Mouse (Mus musculus): ENCODE measurements around the gene Tmem37. TPM values are rescaled to one million over a fixed set of nuclear protein-coding genes. Genes with fewer than 3 reads are reported as not detected.

The Tmem37 gene
- total and polyA plus RNA-seq, 3 experiments, result 5.6 to 9.0 (median 7.5) TPM

DNA sequence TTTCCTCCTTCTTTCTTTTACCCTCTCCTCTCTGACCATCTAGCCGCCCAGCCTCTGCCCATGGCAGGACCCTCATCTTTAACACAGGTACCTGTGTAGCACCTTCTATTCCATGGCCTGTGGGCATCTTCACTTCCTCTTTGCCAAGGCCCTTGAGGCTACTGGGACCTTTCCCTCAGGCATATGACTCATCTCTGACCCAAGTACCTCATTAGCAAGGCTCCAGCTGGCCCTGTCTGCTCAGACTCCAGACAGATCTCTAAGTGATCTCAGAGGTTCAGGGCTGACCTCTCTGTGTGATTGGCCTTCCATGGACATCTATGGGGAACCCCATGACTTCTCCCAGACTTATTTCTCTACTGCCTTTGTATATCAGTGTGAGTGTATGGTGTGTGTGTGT lies 6.8 kb upstream of the Tmem37 start:
- Histone ChIP-seq H3K4me1 (ENCODE audit: control insufficient read depth, insufficient read depth, low read length) (no peaks in the 10 kb centered on the region), H3K4me3 (no peak overlapping the region), H3K27ac (no peak overlapping the region), H3K79me2 (replicated peaks; ENCODE audit: control insufficient read depth, insufficient read depth, low read length) (no peaks in the 10 kb centered on the region), H3K9ac (ENCODE audit: low read depth, low read length) (no peak overlapping the region), H3K27me3 (ENCODE audit: control insufficient read depth, insufficient read depth, low read length) (no peaks in the 10 kb centered on the region), H3K36me3 (ENCODE audit: control insufficient read depth, insufficient read depth, low read length) (no peaks in the 10 kb centered on the region)
- DNase-seq, result no peak
- TF ChIP-seq CTCF (IDR thresholded peaks at IDR 0.05) (no peak), POLR2A (IDR thresholded peaks at IDR 0.05; ENCODE audit: insufficient read depth, low read depth, low read length) (no peak), EP300 (IDR thresholded peaks at IDR 0.05; ENCODE audit: insufficient read depth, low read depth, low read length) (no peak)
- WGBS, result 96% methylated on average over 1 of the region's 1 CpGs
- intact Hi-C loops (cut with DNase I), result no loop called here

DNA sequence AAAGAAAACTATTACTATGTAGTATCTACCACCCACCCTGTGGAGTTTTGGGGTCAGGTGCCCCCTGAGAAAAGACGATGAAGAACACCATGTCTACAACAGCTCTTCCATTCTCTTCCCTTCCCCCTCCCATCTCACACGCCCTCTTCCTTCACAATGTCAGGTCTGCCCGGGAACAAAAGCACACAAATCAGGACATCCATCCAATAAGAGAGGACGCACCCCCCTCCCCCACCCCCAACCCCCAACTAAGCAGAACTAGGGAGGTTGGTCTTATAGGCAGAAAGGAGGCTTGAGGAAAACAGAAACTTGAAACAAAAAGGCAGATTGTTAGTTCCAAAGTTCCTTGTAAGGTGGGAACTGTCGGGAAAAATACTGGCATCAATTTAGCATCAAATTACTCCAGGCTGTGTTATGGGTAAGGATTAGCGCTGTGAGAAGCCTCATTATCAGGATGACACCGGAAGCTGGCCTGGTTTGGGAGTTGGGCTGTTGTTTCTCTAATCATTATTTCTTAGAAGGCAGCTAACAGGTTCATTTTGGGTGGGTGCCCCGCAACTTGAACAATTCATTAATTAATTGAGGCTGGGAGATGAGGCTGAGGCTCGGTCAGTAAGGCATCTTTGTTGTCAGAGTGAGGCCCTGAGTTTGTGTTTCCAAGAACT lies 4.0 kb upstream of the Tmem37 start:
- TF ChIP-seq CTCF (IDR thresholded peaks at IDR 0.05) (no peak), POLR2A (IDR thresholded peaks at IDR 0.05; ENCODE audit: insufficient read depth, low read depth, low read length) (no peak), EP300 (IDR thresholded peaks at IDR 0.05; ENCODE audit: insufficient read depth, low read depth, low read length) (no peak)
- H3K27ac ChIP-seq, result no peak overlapping the region
- no peak overlapping the region for H3K4me3 ChIP-seq
- DNase-seq, result no peak
- WGBS, result 40% methylated on average over 9 of the region's 9 CpGs
- H3K36me3 ChIP-seq (ENCODE audit: control insufficient read depth, insufficient read depth, low read length), result no peaks in the 10 kb centered on the region
- no peaks in the 10 kb centered on the region for H3K79me2 ChIP-seq (replicated peaks; ENCODE audit: control insufficient read depth, insufficient read depth, low read length)
- no peak overlapping the region for H3K9ac ChIP-seq (ENCODE audit: low read depth, low read length)
- no peaks in the 10 kb centered on the region for H3K27me3 ChIP-seq (ENCODE audit: control insufficient read depth, insufficient read depth, low read length)
- peaks cover 2% of the 10 kb centered on the region; the same call in 1 of the 2 replicates for H3K4me1 ChIP-seq (ENCODE audit: control insufficient read depth, insufficient read depth, low read length)
- intact Hi-C loops (cut with DNase I), result no loop called here

DNA sequence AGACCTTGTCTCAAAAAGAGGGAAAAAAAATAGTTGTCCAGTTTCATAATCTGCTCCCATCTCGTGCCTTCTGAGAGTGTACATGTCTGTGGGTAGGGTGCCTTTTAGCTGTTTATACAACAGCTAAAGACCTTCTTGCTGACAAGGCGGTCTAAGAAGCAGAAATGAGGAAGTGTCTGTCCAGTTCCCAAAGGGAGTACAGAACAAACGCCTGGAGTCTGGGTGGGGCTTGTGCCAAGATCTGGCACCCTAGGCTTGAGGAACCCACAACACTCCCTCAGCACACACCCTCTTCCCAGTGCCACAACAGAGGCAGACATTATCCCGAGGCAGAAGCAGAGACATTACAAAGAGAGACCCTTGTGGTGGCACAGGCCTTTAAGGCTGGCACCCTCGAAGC lies 1.6 kb upstream of the Tmem37 start:
- Histone ChIP-seq H3K9ac (ENCODE audit: low read depth, low read length) (no peak overlapping the region), H3K36me3 (ENCODE audit: control insufficient read depth, insufficient read depth, low read length) (no peaks in the 10 kb centered on the region), H3K27me3 (ENCODE audit: control insufficient read depth, insufficient read depth, low read length) (no peaks in the 10 kb centered on the region), H3K27ac (no peak overlapping the region), H3K79me2 (replicated peaks; ENCODE audit: control insufficient read depth, insufficient read depth, low read length) (no peaks in the 10 kb centered on the region), H3K4me3 (no peak overlapping the region), H3K4me1 (ENCODE audit: control insufficient read depth, insufficient read depth, low read length) (peaks cover 2% of the 10 kb centered on the region; the same call in 1 of the 2 replicates)
- WGBS, result 69% methylated on average over 5 of the region's 5 CpGs
- DNase-seq, result peak in 1 of 2 experiments; percentile 59
- no peak for TF ChIP-seq POLR2A (IDR thresholded peaks at IDR 0.05; ENCODE audit: insufficient read depth, low read depth, low read length)
- TF ChIP-seq EP300 (IDR thresholded peaks at IDR 0.05; ENCODE audit: insufficient read depth, low read depth, low read length), result no peak
- TF ChIP-seq CTCF (IDR thresholded peaks at IDR 0.05), result no peak
- intact Hi-C loops (cut with DNase I), result no loop called here

DNA sequence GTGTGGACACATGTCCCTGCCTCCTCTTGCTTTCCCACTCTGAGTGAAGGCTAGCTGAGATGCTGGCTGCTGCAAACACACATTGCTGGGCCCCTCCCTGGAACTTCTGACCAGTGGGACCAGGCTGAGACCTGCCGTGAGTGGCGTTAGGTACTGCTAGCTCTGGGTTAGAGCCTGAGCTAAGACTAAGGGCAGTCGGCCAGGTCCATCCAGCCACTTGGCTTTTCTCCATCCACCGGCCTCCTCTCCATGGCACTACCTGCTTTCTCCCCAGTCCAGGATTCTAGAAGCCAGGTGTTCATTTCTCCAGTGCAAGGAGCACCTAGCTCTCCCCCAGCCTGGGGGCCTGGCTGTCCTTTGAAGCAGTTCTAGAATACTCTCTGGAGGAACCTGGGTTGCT lies 1.1 kb upstream of the Tmem37 start:
- no peaks in the 10 kb centered on the region for H3K27me3 ChIP-seq (ENCODE audit: control insufficient read depth, insufficient read depth, low read length)
- intact Hi-C loops (cut with DNase I), result no loop called here
- no peak overlapping the region for H3K27ac ChIP-seq
- WGBS, result 50% methylated on average over 4 of the region's 4 CpGs
- H3K4me1 ChIP-seq (ENCODE audit: control insufficient read depth, insufficient read depth, low read length), result peaks cover 2% of the 10 kb centered on the region; the same call in 1 of the 2 replicates
- TF ChIP-seq CTCF (IDR thresholded peaks at IDR 0.05), result no peak
- no peak for TF ChIP-seq POLR2A (IDR thresholded peaks at IDR 0.05; ENCODE audit: insufficient read depth, low read depth, low read length)
- no peak for TF ChIP-seq EP300 (IDR thresholded peaks at IDR 0.05; ENCODE audit: insufficient read depth, low read depth, low read length)
- DNase-seq, result peak in 1 of 2 experiments; percentile 37
- H3K79me2 ChIP-seq (replicated peaks; ENCODE audit: control insufficient read depth, insufficient read depth, low read length), result no peaks in the 10 kb centered on the region
- H3K4me3 ChIP-seq, result no peak overlapping the region
- no peak overlapping the region for H3K9ac ChIP-seq (ENCODE audit: low read depth, low read length)
- H3K36me3 ChIP-seq (ENCODE audit: control insufficient read depth, insufficient read depth, low read length), result no peaks in the 10 kb centered on the region

DNA sequence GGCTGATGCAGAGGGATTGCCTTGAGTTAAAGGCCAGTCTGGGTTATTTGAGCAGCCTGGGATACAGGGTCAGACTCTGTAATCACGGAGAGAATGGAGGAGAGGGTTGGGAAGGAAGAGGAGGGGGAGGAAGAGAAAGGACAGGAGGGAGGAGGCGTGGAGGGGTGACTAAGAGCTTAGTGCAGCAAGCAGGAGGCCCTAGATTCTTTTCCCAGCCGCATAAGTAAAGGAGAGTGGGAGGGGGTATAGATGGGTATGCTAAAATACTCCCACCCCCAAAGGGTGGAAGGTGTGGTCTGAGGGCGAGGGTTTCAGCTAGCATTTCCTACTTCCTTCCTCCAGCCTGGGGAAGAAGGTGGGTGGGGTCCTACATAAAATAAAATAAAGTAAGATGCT lies 431 bp upstream of the Tmem37 start:
- H3K27ac ChIP-seq, result no peak overlapping the region; the same call in 1 of the 2 replicates
- 32% methylated on average over 4 of the region's 4 CpGs for WGBS
- no peaks in the 10 kb centered on the region for H3K79me2 ChIP-seq (replicated peaks; ENCODE audit: control insufficient read depth, insufficient read depth, low read length)
- H3K36me3 ChIP-seq (ENCODE audit: control insufficient read depth, insufficient read depth, low read length), result no peaks in the 10 kb centered on the region
- TF ChIP-seq EP300 (IDR thresholded peaks at IDR 0.05; ENCODE audit: insufficient read depth, low read depth, low read length), result no peak
- TF ChIP-seq POLR2A (IDR thresholded peaks at IDR 0.05; ENCODE audit: insufficient read depth, low read depth, low read length), result no peak
- TF ChIP-seq CTCF (IDR thresholded peaks at IDR 0.05), result no peak
- H3K4me3 ChIP-seq, result no peak overlapping the region; the same call in 1 of the 2 replicates
- DNase-seq, result no peak
- no peak overlapping the region for H3K9ac ChIP-seq (ENCODE audit: low read depth, low read length)
- H3K4me1 ChIP-seq (ENCODE audit: control insufficient read depth, insufficient read depth, low read length), result peaks cover 2% of the 10 kb centered on the region; the same call in 1 of the 2 replicates
- intact Hi-C loops (cut with DNase I), result no loop called here
- no peaks in the 10 kb centered on the region for H3K27me3 ChIP-seq (ENCODE audit: control insufficient read depth, insufficient read depth, low read length)

DNA sequence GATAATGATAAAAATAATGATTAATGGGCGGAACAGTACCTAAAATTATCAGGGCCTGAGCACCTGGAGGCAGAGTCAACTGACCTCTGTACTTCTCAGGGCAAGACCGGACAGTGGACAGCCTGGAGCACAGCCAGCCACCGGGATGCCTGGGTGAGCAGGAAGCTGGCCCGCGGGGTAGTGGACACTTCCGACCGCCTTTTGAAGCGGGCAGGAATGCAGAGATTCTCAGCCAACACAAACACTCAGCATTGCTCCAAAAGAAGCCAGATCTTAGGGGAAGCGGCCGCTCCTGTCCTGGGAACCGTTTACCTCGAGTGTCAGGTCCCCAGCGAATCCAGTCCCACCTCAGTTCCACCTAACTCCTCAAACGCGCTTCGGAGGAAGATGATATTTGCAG lies 974 bp downstream of the Tmem37 start:
- intact Hi-C loops (cut with DNase I), result no loop called here
- H3K9ac ChIP-seq (ENCODE audit: low read depth, low read length), result peak overlapping the region; percentile 56
- peak overlapping the region; percentile 45 for H3K4me3 ChIP-seq
- no peak for TF ChIP-seq EP300 (IDR thresholded peaks at IDR 0.05; ENCODE audit: insufficient read depth, low read depth, low read length)
- 4% methylated on average over 16 of the region's 16 CpGs for WGBS
- H3K27ac ChIP-seq, result no peak overlapping the region; the same call in 1 of the 2 replicates
- no peaks in the 10 kb centered on the region for H3K27me3 ChIP-seq (ENCODE audit: control insufficient read depth, insufficient read depth, low read length)
- no peaks in the 10 kb centered on the region for H3K36me3 ChIP-seq (ENCODE audit: control insufficient read depth, insufficient read depth, low read length)
- H3K4me1 ChIP-seq (ENCODE audit: control insufficient read depth, insufficient read depth, low read length), result peaks cover 2% of the 10 kb centered on the region; the same call in 1 of the 2 replicates
- no peaks in the 10 kb centered on the region for H3K79me2 ChIP-seq (replicated peaks; ENCODE audit: control insufficient read depth, insufficient read depth, low read length)
- peak; percentile 49 to 55 for DNase-seq
